Mouse (Mus musculus) embryonic facial prominence, embryonic 11.5 days (tissue): ENCODE data around the gene Sorbs2. TPM values are rescaled to one million over a fixed set of nuclear protein-coding genes. Genes with fewer than 3 reads are reported as not detected.

Experiments
- ATAC-seq: fragments of 200-750 bp; cut with Nextera tagmentation; replicated peaks from 2 replicates; pipeline ENCODE4 v1.8.0; 2017; ENCODE audit warnings: low read depth; ENCODE audit not compliant: insufficient number of reproducible peaks, low FRiP score, low TSS enrichment
- DNase-seq: peaks from one replicate; pipeline ENCODE4 v3.0.0-alpha.2; 2015; ENCODE audit warnings: low spot score
- H3K27ac ChIP-seq: fragments of 300-500 bp; sonication (generic); replicated peaks from 2 replicates; pipeline ENCODE4 v1.5.1; 2014; ENCODE audit warnings: mild to moderate bottlenecking, low read depth, low read length, control low read depth
- H3K27me3 ChIP-seq: fragments of 300-500 bp; sonication (generic); 2 replicates; pipeline ENCODE4 v1.6.1; 2014; ENCODE audit warnings: mild to moderate bottlenecking, low read length, moderate library complexity, mixed read lengths; ENCODE audit not compliant: control insufficient read depth, insufficient read depth
- H3K36me3 ChIP-seq: fragments of 300-500 bp; sonication (generic); replicated peaks from 2 replicates; pipeline ENCODE4 v1.6.1; 2014; ENCODE audit warnings: low read depth, mild to moderate bottlenecking, low read length, moderate library complexity, mixed read lengths; ENCODE audit not compliant: control insufficient read depth, insufficient read depth
- H3K4me1 ChIP-seq: fragments of 300-500 bp; sonication (generic); 2 replicates; pipeline ENCODE4 v1.6.1; 2014; ENCODE audit warnings: low read length, mixed read lengths; ENCODE audit not compliant: control insufficient read depth, insufficient read depth
- H3K4me2 ChIP-seq: fragments of 300-500 bp; sonication (generic); 2 replicates; pipeline ENCODE4 v1.6.1; 2014; ENCODE audit warnings: low read depth, mild to moderate bottlenecking, control low read depth, low read length, moderate library complexity
- H3K4me3 ChIP-seq: fragments of 300-500 bp; sonication (generic); 2 replicates; pipeline ENCODE4 v1.5.1; 2014; ENCODE audit warnings: low read depth, low read length, control low read depth
- H3K9ac ChIP-seq: fragments of 300-500 bp; sonication (generic); replicated peaks from 2 replicates; pipeline ENCODE4 v1.6.1; 2014; ENCODE audit warnings: mild to moderate bottlenecking, control low read depth, low read length
- H3K9me3 ChIP-seq: fragments of 300-500 bp; sonication (generic); replicated peaks from 2 replicates; pipeline ENCODE4 v1.6.1; 2016; ENCODE audit warnings: mild to moderate bottlenecking, low read length, inconsistent platforms, mixed read lengths; ENCODE audit not compliant: control insufficient read depth
- WGBS: fragments of 180-500 bp; shearing (Covaris S2); extraction: QIAGEN DNeasy Blood & Tissue Kit; methylation state at CpG from one replicate; pipeline ENCODE4 v1.1.7; 2014; 5-methylcytosine and 5-hydroxymethylcytosine counted together
- polyA plus RNA-seq: library from polyadenylated mRNA; unstranded; fragments of >200 nt; fragmentation: Nextera tagmentation; extraction: Ambion mirVana; gene quantifications from 2 replicates; pipeline ENCODE4 v1.2.1, GENCODE M21; 2014

Gene Sorbs2
- polyA plus RNA-seq, 1 experiment from 2014 or later, result 26.6 TPM

DNA sequence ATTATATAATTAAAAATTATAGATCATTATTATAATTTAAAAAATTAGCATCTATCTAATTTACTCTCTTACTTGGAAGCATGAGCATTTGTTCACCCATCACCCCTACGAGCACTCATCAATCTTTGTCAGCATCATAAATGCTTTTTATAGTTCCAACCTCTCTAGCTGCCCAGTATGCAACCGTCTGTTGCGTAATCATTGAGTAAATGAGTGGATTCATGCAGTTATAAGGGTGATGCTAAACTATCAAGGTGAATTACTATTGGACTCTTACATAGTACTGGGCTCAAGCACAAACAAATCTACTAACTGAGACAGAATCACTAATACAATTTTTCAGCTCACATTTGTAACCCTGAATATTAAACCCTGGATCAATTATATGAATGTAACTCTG is 44.6 kb downstream of the Sorbs2 start:
- H3K36me3 ChIP-seq, result no peaks in the 10 kb centered on the region
- 88% methylated on average over 3 of the region's 3 CpGs for WGBS
- H3K9me3 ChIP-seq, result no peaks in the 10 kb centered on the region
- no peak overlapping the region for H3K4me3 ChIP-seq
- no peaks in the 10 kb centered on the region for H3K27me3 ChIP-seq
- ATAC-seq, result no peak
- no peak overlapping the region for H3K27ac ChIP-seq
- no peaks in the 10 kb centered on the region for H3K4me1 ChIP-seq
- no peak for DNase-seq
- no peak overlapping the region for H3K9ac ChIP-seq
- no peak overlapping the region for H3K4me2 ChIP-seq

DNA sequence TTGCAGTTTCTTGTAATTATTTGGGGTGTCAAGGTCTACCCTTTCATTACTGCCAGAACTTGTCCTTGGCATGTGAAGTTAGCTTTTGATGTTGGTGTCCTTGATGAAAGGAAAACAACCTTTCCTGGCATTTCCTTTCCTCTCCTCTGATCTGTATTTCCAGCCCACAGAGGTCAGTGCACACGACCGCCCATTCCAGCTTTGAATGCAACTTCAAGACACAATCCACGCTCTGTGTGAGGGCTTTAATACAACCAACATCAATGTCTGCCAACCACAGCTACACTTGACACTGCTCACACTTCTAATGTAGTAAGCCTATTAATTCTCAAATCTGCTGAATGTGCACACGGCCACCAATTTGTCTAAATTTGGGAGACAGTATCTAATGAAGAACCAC is 47.0 kb downstream of the Sorbs2 start:
- H3K9me3 ChIP-seq, result no peaks in the 10 kb centered on the region
- no peak overlapping the region for H3K27ac ChIP-seq
- no peaks in the 10 kb centered on the region for H3K27me3 ChIP-seq
- WGBS, result 58% methylated on average over 4 of the region's 4 CpGs
- no peak for DNase-seq
- no peak for ATAC-seq
- H3K4me3 ChIP-seq, result no peak overlapping the region
- H3K4me2 ChIP-seq, result no peak overlapping the region
- no peak overlapping the region for H3K9ac ChIP-seq
- no peaks in the 10 kb centered on the region for H3K4me1 ChIP-seq
- H3K36me3 ChIP-seq, result no peaks in the 10 kb centered on the region

DNA sequence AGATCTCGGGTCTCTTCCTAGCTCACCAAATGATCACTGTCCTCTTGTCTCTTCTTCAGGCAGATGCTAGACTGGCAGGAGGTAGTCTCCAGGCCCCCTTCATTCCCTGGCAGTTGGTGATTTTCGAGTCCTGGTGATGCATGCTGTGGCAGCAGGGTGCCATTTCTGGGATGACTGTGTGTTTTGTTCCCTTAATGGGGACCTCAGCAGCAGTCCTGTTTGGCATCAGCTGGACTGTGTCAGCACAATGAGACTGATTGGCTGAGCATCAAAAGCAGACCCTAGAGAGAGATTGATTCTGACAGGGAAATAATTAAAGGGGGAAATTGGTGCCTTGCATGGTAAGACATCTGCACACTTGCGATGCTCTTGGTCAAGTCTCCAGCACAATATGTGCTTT is 50.3 kb downstream of the Sorbs2 start:
- H3K27ac ChIP-seq, result no peak overlapping the region
- H3K4me1 ChIP-seq, result no peaks in the 10 kb centered on the region
- H3K9ac ChIP-seq, result no peak overlapping the region
- H3K4me3 ChIP-seq, result no peak overlapping the region
- no peaks in the 10 kb centered on the region for H3K9me3 ChIP-seq
- H3K36me3 ChIP-seq, result no peaks in the 10 kb centered on the region
- no peak overlapping the region for H3K4me2 ChIP-seq
- 35% methylated on average over 3 of the region's 3 CpGs for WGBS
- H3K27me3 ChIP-seq, result no peaks in the 10 kb centered on the region
- DNase-seq (no peak), ATAC-seq (peak; percentile 86)

DNA sequence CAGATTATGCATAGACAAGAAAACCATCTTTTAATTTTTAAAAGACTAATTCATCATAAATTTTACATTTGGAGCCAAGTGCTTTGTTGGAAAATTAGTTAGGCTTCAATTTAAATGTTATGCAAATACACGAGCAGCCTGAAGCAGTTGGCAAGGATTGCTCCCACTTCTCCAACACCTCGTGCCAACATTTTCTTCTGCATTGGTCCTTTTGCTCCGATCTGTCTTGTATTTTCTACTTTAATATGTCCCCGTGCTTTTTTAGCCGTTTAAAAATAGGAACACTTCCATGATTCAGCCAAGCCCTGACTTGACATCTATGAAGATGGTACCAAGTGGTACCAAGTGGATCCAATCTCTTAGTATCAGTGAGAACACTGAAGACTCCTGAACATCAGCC is 50.8 kb downstream of the Sorbs2 start:
- Histone ChIP-seq H3K4me3 (no peak overlapping the region), H3K4me1 (no peaks in the 10 kb centered on the region), H3K9ac (no peak overlapping the region), H3K27ac (no peak overlapping the region), H3K4me2 (no peak overlapping the region), H3K36me3 (no peaks in the 10 kb centered on the region), H3K9me3 (no peaks in the 10 kb centered on the region), H3K27me3 (no peaks in the 10 kb centered on the region)
- WGBS, result 92% methylated on average over 5 of the region's 5 CpGs
- DNase-seq (no peak), ATAC-seq (no peak)

DNA sequence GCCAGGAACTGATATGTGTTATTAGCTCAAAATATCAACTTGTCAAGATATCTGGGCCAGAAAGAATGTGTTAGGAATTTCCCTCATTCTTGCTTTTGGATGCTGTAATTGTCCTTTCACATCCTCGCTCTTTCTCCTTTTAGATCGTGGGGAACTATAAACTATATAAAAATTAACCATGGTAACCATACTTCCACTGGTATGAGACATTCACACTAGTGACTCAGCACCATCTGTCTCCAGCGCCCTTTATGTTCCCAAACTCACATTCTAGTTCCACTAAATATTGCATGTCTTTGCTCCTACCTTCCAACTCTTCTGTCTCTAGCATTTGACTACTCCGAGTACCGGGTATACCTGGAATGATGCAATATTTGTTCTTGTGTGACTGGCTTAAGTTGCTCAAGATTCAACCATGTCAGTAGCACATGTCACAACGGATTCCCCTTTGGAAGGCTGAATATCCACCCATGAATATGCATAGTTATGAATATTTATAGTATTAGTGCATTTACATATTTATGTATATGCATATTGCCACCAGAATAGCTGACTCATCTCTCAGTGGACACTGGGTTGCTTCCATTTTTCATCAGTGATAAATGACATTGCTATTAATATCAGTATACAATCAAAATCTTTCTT is 51.7 kb downstream of the Sorbs2 start:
- Histone ChIP-seq H3K27me3 (no peaks in the 10 kb centered on the region), H3K4me1 (no peaks in the 10 kb centered on the region), H3K9me3 (no peaks in the 10 kb centered on the region), H3K4me3 (no peak overlapping the region), H3K36me3 (no peaks in the 10 kb centered on the region), H3K9ac (no peak overlapping the region), H3K27ac (no peak overlapping the region), H3K4me2 (no peak overlapping the region)
- ATAC-seq (no peak), DNase-seq (no peak)
- 88% methylated on average over 6 of the region's 6 CpGs for WGBS

DNA sequence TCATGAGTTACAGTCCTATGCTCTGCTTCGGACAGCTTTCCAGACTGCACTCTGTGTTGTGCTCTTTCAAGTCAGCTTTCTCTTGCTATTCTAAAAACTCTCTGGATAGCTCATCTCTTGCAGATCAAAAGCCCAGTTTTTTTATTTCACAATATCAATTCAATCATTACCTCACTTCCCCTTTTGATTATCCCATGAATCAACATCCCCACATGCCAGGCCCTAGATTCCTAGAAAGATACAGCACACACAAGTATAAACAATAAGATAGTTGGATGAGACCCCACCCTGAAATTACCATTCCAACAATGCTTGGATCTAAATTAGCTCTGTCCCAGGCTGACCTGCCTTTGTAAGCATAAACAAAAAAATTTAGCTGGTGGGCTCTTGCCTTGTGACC is 57.6 kb downstream of the Sorbs2 start:
- Histone ChIP-seq H3K4me2 (no peak overlapping the region), H3K27ac (no peak overlapping the region), H3K4me3 (no peak overlapping the region), H3K9me3 (no peaks in the 10 kb centered on the region), H3K36me3 (no peaks in the 10 kb centered on the region), H3K27me3 (no peaks in the 10 kb centered on the region), H3K4me1 (no peaks in the 10 kb centered on the region), H3K9ac (no peak overlapping the region)
- DNase-seq (no peak), ATAC-seq (no peak)
- 85% methylated on average over 1 of the region's 1 CpGs for WGBS

DNA sequence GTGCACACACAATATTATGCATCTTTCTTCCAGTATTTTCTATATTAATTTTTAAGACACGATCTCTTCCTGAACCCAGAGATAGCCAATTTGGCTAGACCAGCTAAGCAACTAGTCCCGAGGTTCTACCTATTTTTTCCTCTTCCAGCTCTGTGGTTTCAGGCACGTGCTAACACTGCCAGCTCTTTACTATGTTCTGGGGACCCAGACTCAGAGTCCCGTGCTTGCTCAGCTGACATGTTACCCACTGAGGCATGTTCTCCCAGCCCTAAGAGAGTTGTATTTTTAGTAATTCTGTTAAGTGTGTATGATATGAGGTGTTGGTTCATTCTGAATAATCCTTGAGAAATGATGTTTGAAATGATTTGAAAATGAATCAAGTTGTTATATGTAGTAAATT is 62.5 kb downstream of the Sorbs2 start:
- Histone ChIP-seq H3K9me3 (no peaks in the 10 kb centered on the region), H3K4me3 (no peak overlapping the region), H3K36me3 (no peaks in the 10 kb centered on the region), H3K4me1 (no peaks in the 10 kb centered on the region), H3K9ac (no peak overlapping the region), H3K27ac (no peak overlapping the region), H3K27me3 (no peaks in the 10 kb centered on the region), H3K4me2 (no peak overlapping the region)
- 85% methylated on average over 4 of the region's 4 CpGs for WGBS
- DNase-seq (no peak), ATAC-seq (no peak)

DNA sequence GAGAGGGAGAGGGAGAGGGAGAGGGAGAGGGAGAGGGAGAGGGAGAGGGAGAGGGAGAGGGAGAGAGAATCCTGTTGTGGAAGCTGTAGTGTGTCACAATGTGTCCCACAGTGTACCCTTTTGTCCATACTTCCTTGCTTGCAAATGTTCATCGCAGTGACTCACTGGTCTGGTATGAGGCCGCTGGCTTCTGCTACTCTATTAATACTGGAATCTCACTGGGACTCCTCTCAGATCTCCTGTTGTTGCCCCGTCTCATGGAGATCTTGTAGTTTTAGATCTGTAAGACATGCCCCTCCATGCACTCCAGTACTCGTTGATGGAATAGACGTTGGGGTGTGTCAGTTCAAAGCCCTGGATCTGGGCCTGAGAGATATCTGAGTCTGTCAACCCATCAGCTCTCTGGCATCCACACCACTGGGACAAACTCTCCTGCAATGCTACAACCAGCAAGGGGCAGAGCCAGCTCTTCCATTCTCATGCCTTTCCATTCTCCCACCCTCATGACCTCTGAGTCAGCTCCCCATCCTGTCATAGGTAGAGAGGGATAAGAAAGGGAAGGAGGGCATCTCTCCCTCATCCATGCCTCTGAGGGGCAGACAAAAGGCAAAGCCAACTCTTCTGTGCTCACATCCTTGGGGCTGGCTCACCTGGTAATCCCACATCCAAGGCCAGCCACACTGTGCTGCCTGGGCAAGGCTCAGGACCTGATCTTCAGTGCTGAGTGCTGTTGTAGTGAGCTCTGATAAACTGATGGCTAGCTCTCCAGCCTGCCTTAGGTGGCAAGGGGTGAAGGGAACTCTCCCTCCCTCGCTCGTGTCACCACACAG is 72.3 kb downstream of the Sorbs2 start:
- WGBS, result 80% methylated on average over 7 of the region's 7 CpGs
- no peaks in the 10 kb centered on the region for H3K9me3 ChIP-seq
- no peak overlapping the region for H3K9ac ChIP-seq
- no peak overlapping the region for H3K4me2 ChIP-seq
- H3K27ac ChIP-seq, result no peak overlapping the region
- no peaks in the 10 kb centered on the region for H3K27me3 ChIP-seq
- no peak overlapping the region for H3K4me3 ChIP-seq
- no peaks in the 10 kb centered on the region for H3K36me3 ChIP-seq
- H3K4me1 ChIP-seq, result no peaks in the 10 kb centered on the region
- DNase-seq, result no peak
- no peak for ATAC-seq
